Mouse (Mus musculus): ENCODE data around the gene Arhgap42.

DNA sequence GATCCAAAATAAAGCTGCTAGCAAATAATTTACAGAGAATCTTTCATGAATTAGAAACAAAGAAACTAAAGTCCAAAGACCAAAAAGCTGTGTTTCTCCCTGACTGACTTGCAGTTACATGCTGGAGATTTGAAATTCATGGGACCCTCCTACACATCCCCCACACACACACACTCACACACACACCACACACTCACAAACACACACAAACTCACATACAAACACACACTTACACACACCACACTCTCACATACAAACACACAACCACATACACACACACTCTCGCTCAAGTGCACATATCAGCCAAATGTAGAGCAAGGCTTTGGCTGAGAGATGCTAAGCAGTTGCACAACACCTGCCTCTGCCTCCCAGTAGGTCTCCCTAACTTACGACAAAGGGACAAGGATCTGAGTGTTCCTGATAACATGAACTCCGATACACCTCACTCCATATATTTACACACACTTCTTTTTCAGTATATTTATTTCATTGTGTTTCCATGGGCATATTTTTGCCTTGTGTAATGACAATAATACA, 16.9 kb downstream of the Arhgap42 start:
- TF ChIP-seq CTCF (IDR thresholded peaks at IDR 0.05; ENCODE audit: low read depth) (no peak), EP300 (IDR thresholded peaks at IDR 0.05; ENCODE audit: low read depth) (no peak)

All from liver, postnatal 0 days (tissue).